Mouse (Mus musculus) liver, embryonic 14.5 days (tissue): ENCODE measurements around the gene Odf3l2.

Source experiments
- CTCF ChIP-seq: IDR thresholded peaks from 2 replicates; pipeline ENCODE4 v1.5.1; 2016; ENCODE audit warnings: antibody characterized with exemption, low read depth, control low read depth
- EP300 ChIP-seq: IDR thresholded peaks from 2 replicates; pipeline ENCODE4 v1.6.1; 2016; ENCODE audit warnings: antibody characterized with exemption, low read depth

- TF ChIP-seq CTCF, result no peak
- TF ChIP-seq EP300, result no peak
Observed at GRCm38 (mm10) chr10:79686219-79686618, 40.7 kb upstream of the Odf3l2 start.
